Mouse (Mus musculus) stomach, embryonic 14.5 days (tissue): ENCODE data around the gene Ubr2. TPM values are rescaled to one million over a fixed set of nuclear protein-coding genes. Genes with fewer than 3 reads are reported as not detected.

ENCODE experiments used
- ATAC-seq: fragments of 200-750 bp; cut with Nextera tagmentation; 2 replicates; pipeline ENCODE4 v1.8.0; 2017; ENCODE audit warnings: low read depth, moderate TSS enrichment; ENCODE audit not compliant: insufficient number of reproducible peaks, insufficient read depth, low FRiP score
- H3K27ac ChIP-seq: fragments of 300-500 bp; sonication (generic); 2 replicates; pipeline ENCODE4 v1.5.1; 2014; ENCODE audit warnings: mild to moderate bottlenecking, low read length, moderate library complexity, mixed read lengths
- H3K27me3 ChIP-seq: fragments of 300-500 bp; sonication (generic); 2 replicates; pipeline ENCODE4 v1.6.1; 2014; ENCODE audit warnings: low read length, control low read depth, mixed read lengths; ENCODE audit not compliant: control insufficient read depth, insufficient read depth
- H3K36me3 ChIP-seq: fragments of 300-500 bp; sonication (generic); 2 replicates; pipeline ENCODE4 v1.6.1; 2014; ENCODE audit warnings: mild to moderate bottlenecking, control low read depth, low read length, moderate library complexity, mixed read lengths; ENCODE audit not compliant: control insufficient read depth, insufficient read depth
- H3K4me1 ChIP-seq: fragments of 300-500 bp; sonication (generic); 2 replicates; pipeline ENCODE4 v1.6.1; 2014; ENCODE audit warnings: low read length, control low read depth, mixed read lengths; ENCODE audit not compliant: control insufficient read depth, insufficient read depth
- H3K4me2 ChIP-seq: fragments of 300-500 bp; sonication (generic); replicated peaks from 2 replicates; pipeline ENCODE4 v1.6.1; 2014; ENCODE audit warnings: low read depth, low read length, control low read depth
- H3K4me3 ChIP-seq: fragments of 300-500 bp; sonication (generic); 2 replicates; pipeline ENCODE4 v1.5.1; 2014; ENCODE audit warnings: low read depth, low read length, control low read depth
- H3K9ac ChIP-seq: fragments of 300-500 bp; sonication (generic); replicated peaks from 2 replicates; pipeline ENCODE4 v1.6.1; 2014; ENCODE audit warnings: low read depth, mild to moderate bottlenecking, control low read depth, low read length, moderate library complexity, mixed read lengths
- H3K9me3 ChIP-seq: fragments of 300-500 bp; sonication (generic); 2 replicates; pipeline ENCODE4 v1.6.1; 2016; ENCODE audit warnings: low read depth, low read length, control low read depth; ENCODE audit not compliant: control insufficient read depth
- WGBS: fragments of 180-500 bp; shearing (Covaris S2); extraction: QIAGEN DNeasy Blood & Tissue Kit; methylation state at CpG from one replicate; pipeline ENCODE4 v1.1.7; 2014; 5-methylcytosine and 5-hydroxymethylcytosine counted together
- polyA plus RNA-seq: library from polyadenylated mRNA; unstranded; fragments of >200 nt; fragmentation: Nextera tagmentation; extraction: Ambion mirVana; gene quantifications from 2 replicates; pipeline ENCODE4 v1.2.1, GENCODE M21; 2014

Gene Ubr2
- polyA plus RNA-seq, 1 experiment from 2014 or later: 23.3 TPM

- Histone ChIP-seq H3K9ac (peak overlapping the region; percentile 82), H3K4me1 (peaks cover 17% of the 10 kb centered on the region), H3K4me2 (peak overlapping the region; percentile 78), H3K9me3 (no peaks in the 10 kb centered on the region), H3K27me3 (no peaks in the 10 kb centered on the region), H3K36me3 (peaks cover 7% of the 10 kb centered on the region; the same call in 1 of the 2 replicates), H3K4me3 (peak overlapping the region; percentile 92), H3K27ac (peak overlapping the region; percentile 93)
- under 1% methylated on average over 13 of the region's 13 CpGs for WGBS
- ATAC-seq: no peak
These were observed 834 bp downstream of the Ubr2 start for GRCm38 (mm10) chr17:47009546-47009897.

- H3K9me3 ChIP-seq: no peaks in the 10 kb centered on the region
- H3K9ac ChIP-seq: peak overlapping the region; percentile 82
- ATAC-seq: no peak
- no peaks in the 10 kb centered on the region for H3K27me3 ChIP-seq
- H3K4me1 ChIP-seq: peaks cover 17% of the 10 kb centered on the region
- H3K4me3 ChIP-seq: peak overlapping the region; percentile 92
- WGBS: 10% methylated on average over 6 of the region's 6 CpGs
- no peak overlapping the region; the same call in 1 of the 2 replicates for H3K27ac ChIP-seq
- peaks cover 7% of the 10 kb centered on the region; the same call in 1 of the 2 replicates for H3K36me3 ChIP-seq
- H3K4me2 ChIP-seq: peak overlapping the region; percentile 78
These were observed 1.3 kb downstream of the Ubr2 start for GRCm38 (mm10) chr17:47009016-47009415.

GRCm38 (mm10) chr17:47008506-47008905, 1.9 kb downstream of the Ubr2 start:
- peaks cover 17% of the 10 kb centered on the region for H3K4me1 ChIP-seq
- peak overlapping the region; percentile 78 for H3K4me2 ChIP-seq
- no peak for ATAC-seq
- no peaks in the 10 kb centered on the region for H3K27me3 ChIP-seq
- H3K36me3 ChIP-seq: peaks cover 7% of the 10 kb centered on the region; the same call in 1 of the 2 replicates
- no peak overlapping the region for H3K27ac ChIP-seq
- H3K9ac ChIP-seq: no peak overlapping the region
- no peaks in the 10 kb centered on the region for H3K9me3 ChIP-seq
- WGBS: 45% methylated on average over 8 of the region's 8 CpGs
- peak overlapping the region; percentile 92 for H3K4me3 ChIP-seq

- ATAC-seq: no peak
- H3K36me3 ChIP-seq: peaks cover 7% of the 10 kb centered on the region; the same call in 1 of the 2 replicates
- no peak overlapping the region for H3K4me3 ChIP-seq
- no peak overlapping the region for H3K27ac ChIP-seq
- H3K4me1 ChIP-seq: peaks cover 17% of the 10 kb centered on the region
- H3K27me3 ChIP-seq: no peaks in the 10 kb centered on the region
- H3K9ac ChIP-seq: no peak overlapping the region
- 86% methylated on average over 9 of the region's 9 CpGs for WGBS
- H3K9me3 ChIP-seq: no peaks in the 10 kb centered on the region
- H3K4me2 ChIP-seq: no peak overlapping the region
These were observed 3.6 kb downstream of the Ubr2 start for GRCm38 (mm10) chr17:47006741-47007140.

- no peak for ATAC-seq
- Histone ChIP-seq H3K4me1 (peaks cover 17% of the 10 kb centered on the region), H3K4me3 (no peak overlapping the region), H3K27ac (no peak overlapping the region), H3K9ac (no peak overlapping the region), H3K4me2 (no peak overlapping the region), H3K9me3 (no peaks in the 10 kb centered on the region), H3K27me3 (no peaks in the 10 kb centered on the region), H3K36me3 (peaks cover 7% of the 10 kb centered on the region; the same call in 1 of the 2 replicates)
- 66% methylated on average over 7 of the region's 7 CpGs for WGBS
These were observed 4.5 kb downstream of the Ubr2 start for GRCm38 (mm10) chr17:47005741-47006405.

- Histone ChIP-seq H3K27ac (no peak overlapping the region), H3K4me1 (0 out of 2 replicates have a peak, but pooled peaks cover 9% of the 10 kb centered on the region), H3K9me3 (no peaks in the 10 kb centered on the region), H3K27me3 (no peaks in the 10 kb centered on the region), H3K9ac (no peak overlapping the region), H3K4me3 (no peak overlapping the region), H3K36me3 (peaks cover 26% of the 10 kb centered on the region), H3K4me2 (no peak overlapping the region)
- ATAC-seq: no peak
- WGBS: 63% methylated on average over 8 of the region's 8 CpGs
These were observed 7.1 kb downstream of the Ubr2 start for GRCm38 (mm10) chr17:47003305-47003704.

DNA sequence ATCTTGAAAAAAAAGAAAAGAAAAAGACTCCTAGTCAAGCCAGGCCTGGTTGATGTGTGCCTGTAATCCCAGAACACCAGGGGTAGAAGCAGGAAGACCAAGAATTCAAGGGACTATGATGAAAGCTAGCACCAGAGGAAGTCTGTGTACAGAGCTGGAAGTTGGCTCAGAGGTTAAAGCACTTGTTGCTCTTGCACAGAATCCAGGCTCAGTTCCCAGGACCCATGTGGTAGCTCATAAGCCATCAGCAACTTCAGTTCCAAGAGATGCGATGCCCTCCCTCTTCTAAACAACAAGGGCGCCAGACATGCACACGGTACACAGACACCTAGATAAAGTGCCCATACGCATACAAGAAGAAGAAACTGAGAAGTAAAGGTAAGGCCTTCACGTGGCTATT, 8.0 kb downstream of the Ubr2 start:
- no peak overlapping the region for H3K4me2 ChIP-seq
- no peak overlapping the region for H3K4me3 ChIP-seq
- 0 out of 2 replicates have a peak, but pooled peaks cover 9% of the 10 kb centered on the region for H3K4me1 ChIP-seq
- ATAC-seq: no peak
- H3K9ac ChIP-seq: no peak overlapping the region
- H3K27me3 ChIP-seq: no peaks in the 10 kb centered on the region
- 91% methylated on average over 5 of the region's 5 CpGs for WGBS
- no peaks in the 10 kb centered on the region for H3K9me3 ChIP-seq
- no peak overlapping the region for H3K27ac ChIP-seq
- H3K36me3 ChIP-seq: peaks cover 35% of the 10 kb centered on the region

- H3K9ac ChIP-seq: no peak overlapping the region
- no peak overlapping the region for H3K4me3 ChIP-seq
- no peak overlapping the region for H3K27ac ChIP-seq
- ATAC-seq: no peak
- H3K4me1 ChIP-seq: no peaks in the 10 kb centered on the region
- WGBS: 91% methylated on average over 4 of the region's 4 CpGs
- H3K27me3 ChIP-seq: no peaks in the 10 kb centered on the region
- H3K9me3 ChIP-seq: no peaks in the 10 kb centered on the region
- peaks cover 34% of the 10 kb centered on the region for H3K36me3 ChIP-seq
- no peak overlapping the region for H3K4me2 ChIP-seq
These were observed 11.5 kb downstream of the Ubr2 start for GRCm38 (mm10) chr17:46998840-46999239.

DNA sequence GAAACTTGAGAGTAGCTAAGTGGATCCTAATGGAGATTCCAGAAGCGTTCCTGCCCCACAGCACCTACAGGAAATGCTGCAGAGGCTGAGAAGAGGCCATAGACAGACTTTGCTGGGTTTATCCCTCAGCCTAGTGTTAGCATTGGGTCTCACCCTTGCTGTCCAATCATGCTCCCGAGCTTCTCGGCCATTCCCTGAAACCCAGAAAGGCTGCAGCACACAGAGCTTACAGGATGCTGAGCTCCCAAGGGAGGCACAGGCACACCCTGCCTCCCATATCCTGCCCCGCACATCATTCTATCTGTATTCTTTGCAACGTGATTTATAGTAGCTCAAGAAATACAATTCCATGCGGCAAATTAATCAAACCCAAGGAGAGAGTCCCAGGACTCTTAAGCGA, 13.9 kb downstream of the Ubr2 start:
- Histone ChIP-seq H3K27ac (no peak overlapping the region), H3K36me3 (peaks cover 52% of the 10 kb centered on the region)
- no peak for ATAC-seq

More for the DNA sequence above, 13.9 kb downstream of the Ubr2 start:
- no peak overlapping the region for H3K4me2 ChIP-seq
- H3K27me3 ChIP-seq: no peaks in the 10 kb centered on the region
- no peaks in the 10 kb centered on the region for H3K4me1 ChIP-seq
- 65% methylated on average over 7 of the region's 7 CpGs for WGBS
- H3K9me3 ChIP-seq: no peaks in the 10 kb centered on the region
- H3K4me3 ChIP-seq: no peak overlapping the region
- no peak overlapping the region for H3K9ac ChIP-seq
